Mouse (Mus musculus) embryonic fibroblast, embryonic 13.5 days (primary cell): Measurements from ENCODE around the gene Dnajc6. TPM values are rescaled to one million over a fixed set of nuclear protein-coding genes. Genes with fewer than 3 reads are reported as not detected.
A peak's percentile ranks its signal among the peaks of the same experiment; 100 is the strongest.

Experiments
- H3K27ac ChIP-seq: 2 replicates; pipeline ENCODE4 v1.5.1; 2012; ENCODE audit warnings: low read length, control low read depth, inconsistent platforms; ENCODE audit not compliant: insufficient read depth
- H3K4me1 ChIP-seq: 2 replicates; pipeline ENCODE4 v1.6.1; 2011; ENCODE audit warnings: low read length; ENCODE audit not compliant: control insufficient read depth, insufficient read depth
- H3K4me3 ChIP-seq: 2 replicates; pipeline ENCODE4 v1.5.1; 2011; ENCODE audit warnings: mild to moderate bottlenecking, control low read depth, low read length; ENCODE audit not compliant: insufficient read depth
- CTCF ChIP-seq: IDR thresholded peaks from 2 replicates; pipeline ENCODE4 v1.5.1; 2011; ENCODE audit warnings: mild to moderate bottlenecking, control low read depth, low read length, moderate library complexity, borderline replicate concordance; ENCODE audit not compliant: insufficient read depth
- POLR2A ChIP-seq: IDR thresholded peaks from 2 replicates; pipeline ENCODE4 v1.6.1; 2011; ENCODE audit warnings: low read depth, mild to moderate bottlenecking, control low read depth, low read length, moderate library complexity
- polyA plus RNA-seq: library from polyadenylated mRNA; stranded (reverse); fragments of >200 nt; gene quantifications from 2 replicates; pipeline ENCODE4 v1.2.4, GENCODE M21; 2011; ENCODE audit warnings: low read depth; ENCODE audit not compliant: missing spikeins, insufficient read length

Gene Dnajc6
- polyA plus RNA-seq: not detected in 2 replicates

- peak within 1 kb of the TSS; percentile 15 for H3K4me3 ChIP-seq
- no peaks in the 10 kb centered on the region for H3K4me1 ChIP-seq
- TF ChIP-seq POLR2A (no peak), CTCF (no peak)
- H3K27ac ChIP-seq: no peak within 1 kb of the TSS
Measured at GRCm38 (mm10) chr4:101496534-101497237, at the start of gene Dnajc6. Dnajc6 (plus strand) TSS chr4:101496648.

DNA sequence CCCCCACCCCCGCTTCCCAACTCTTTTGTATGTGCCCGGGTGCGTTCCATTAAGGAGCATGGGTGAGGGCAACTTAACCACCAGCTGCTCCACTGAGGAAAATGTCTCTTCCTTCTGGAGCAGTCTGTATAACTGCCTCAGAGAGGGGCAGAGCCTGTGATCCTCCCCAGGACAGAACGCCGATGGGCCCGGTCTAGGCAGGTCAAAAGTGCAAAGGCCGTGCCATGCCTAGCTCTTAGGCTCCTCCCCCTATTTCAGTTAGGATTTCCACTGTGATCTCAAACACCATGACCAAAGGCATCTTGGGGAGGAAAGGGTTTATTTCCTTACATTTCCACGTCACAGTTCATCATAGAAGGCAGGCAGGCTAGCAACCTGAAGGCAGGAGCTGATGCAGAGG, 47.7 kb upstream of the Dnajc6 start:
- Histone ChIP-seq H3K4me1 (peaks cover 3% of the 10 kb centered on the region; the same call in 1 of the 2 replicates), H3K27ac (no peak overlapping the region), H3K4me3 (no peak overlapping the region)
- TF ChIP-seq CTCF: no peak
- no peak for TF ChIP-seq POLR2A

DNA sequence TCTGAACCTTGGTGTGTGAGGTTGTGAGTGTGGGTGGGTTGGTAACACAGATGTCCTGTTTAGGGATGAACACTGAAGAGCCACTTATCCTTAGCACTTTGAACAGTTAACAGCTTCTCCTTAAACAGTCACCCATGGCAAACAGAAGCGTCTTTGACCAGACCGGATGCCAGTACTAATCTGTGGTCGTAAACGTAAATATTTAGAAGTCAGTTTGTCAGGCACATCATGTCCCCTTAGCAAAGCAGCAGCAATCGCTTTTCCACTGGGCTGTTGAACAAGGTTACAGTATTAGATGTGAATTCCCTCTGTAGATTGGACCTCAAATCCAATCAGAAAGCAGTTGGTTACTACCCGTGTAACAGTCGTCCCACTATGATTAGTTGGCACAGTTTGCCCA, 47.1 kb upstream of the Dnajc6 start:
- Histone ChIP-seq H3K4me1 (peaks cover 3% of the 10 kb centered on the region; the same call in 1 of the 2 replicates), H3K4me3 (no peak overlapping the region), H3K27ac (no peak overlapping the region)
- no peak for TF ChIP-seq CTCF
- no peak for TF ChIP-seq POLR2A

- H3K4me3 ChIP-seq: no peak overlapping the region
- TF ChIP-seq CTCF: no peak
- no peak for TF ChIP-seq POLR2A
- H3K4me1 ChIP-seq: peaks cover 3% of the 10 kb centered on the region; the same call in 1 of the 2 replicates
- no peak overlapping the region for H3K27ac ChIP-seq
Measured at GRCm38 (mm10) chr4:101450150-101450780, 46.2 kb upstream of the Dnajc6 start.

GRCm38 (mm10) chr4:101451089-101451488, 45.4 kb upstream of the Dnajc6 start:
- H3K27ac ChIP-seq: no peak overlapping the region
- H3K4me3 ChIP-seq: no peak overlapping the region
- no peak for TF ChIP-seq POLR2A
- TF ChIP-seq CTCF: no peak
- H3K4me1 ChIP-seq: peaks cover 3% of the 10 kb centered on the region; the same call in 1 of the 2 replicates

DNA sequence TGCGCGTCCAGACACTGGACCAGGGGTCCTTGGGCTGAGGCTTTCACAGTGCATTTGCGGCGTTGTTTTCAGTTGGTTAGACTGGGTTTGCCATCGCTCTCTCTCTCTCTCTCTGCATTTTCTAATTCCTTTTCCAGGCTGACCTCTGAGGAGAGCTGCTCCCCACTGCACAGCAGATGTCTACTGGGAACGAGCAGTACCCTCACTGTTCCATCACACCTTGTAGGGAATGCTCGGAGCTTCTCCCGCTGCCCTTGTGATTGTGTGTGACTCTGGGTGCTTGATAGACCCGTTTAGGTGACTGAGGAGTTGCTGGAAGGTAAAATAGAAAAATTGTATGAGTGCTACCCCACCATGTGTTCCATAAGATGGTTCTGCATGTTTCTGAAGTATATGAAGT, 43.6 kb upstream of the Dnajc6 start:
- H3K4me3 ChIP-seq: no peak overlapping the region
- no peak overlapping the region for H3K27ac ChIP-seq
- peaks cover 3% of the 10 kb centered on the region; the same call in 1 of the 2 replicates for H3K4me1 ChIP-seq
- no peak for TF ChIP-seq CTCF
- TF ChIP-seq POLR2A: no peak

DNA sequence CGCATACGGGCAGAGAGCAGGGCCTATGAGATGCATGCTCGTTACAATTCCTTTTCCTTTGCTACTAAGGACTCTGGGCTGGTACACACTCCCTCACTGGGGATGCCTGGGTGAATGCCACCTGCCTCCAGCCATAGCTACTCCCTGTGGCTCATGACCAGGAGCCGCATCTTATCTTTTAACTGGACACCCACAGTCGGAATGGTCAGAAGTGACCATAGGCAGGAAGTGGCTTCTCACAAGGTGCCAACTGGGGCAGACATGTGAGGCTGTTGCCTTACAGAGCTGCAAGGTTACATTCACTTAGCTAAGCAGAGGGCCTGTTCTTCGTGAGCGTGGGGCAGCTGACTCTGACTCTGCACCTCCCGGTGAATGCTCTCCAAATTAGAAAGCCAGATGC, 39.3 kb upstream of the Dnajc6 start:
- H3K4me1 ChIP-seq: no peaks in the 10 kb centered on the region
- H3K27ac ChIP-seq: no peak overlapping the region
- TF ChIP-seq POLR2A: no peak
- TF ChIP-seq CTCF: no peak
- H3K4me3 ChIP-seq: no peak overlapping the region

DNA sequence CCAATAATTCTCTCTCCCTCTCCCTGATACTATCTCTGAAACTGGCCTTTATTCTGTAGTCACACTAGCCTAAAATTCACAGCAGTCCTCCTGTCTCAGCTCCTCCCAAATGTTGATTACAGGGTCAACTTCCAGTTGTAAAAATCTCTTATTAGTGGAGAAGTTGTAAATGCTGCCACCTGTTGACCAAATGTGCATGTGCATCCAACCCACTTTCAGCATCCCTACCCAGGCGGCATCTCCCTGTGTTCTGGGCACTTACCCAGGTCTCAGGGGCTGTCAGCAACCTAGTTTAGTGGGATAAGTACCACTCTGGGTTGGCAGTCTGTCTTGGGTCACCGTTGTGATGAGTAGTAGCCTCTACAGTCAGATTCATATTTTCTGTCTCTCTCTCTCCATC, 38.1 kb upstream of the Dnajc6 start:
- H3K27ac ChIP-seq: no peak overlapping the region
- H3K4me3 ChIP-seq: no peak overlapping the region
- no peaks in the 10 kb centered on the region for H3K4me1 ChIP-seq
- no peak for TF ChIP-seq POLR2A
- peak; percentile 56; the same call in 1 of the 2 replicates for TF ChIP-seq CTCF

GRCm38 (mm10) chr4:101459358-101459757, 37.1 kb upstream of the Dnajc6 start:
- no peak for TF ChIP-seq POLR2A
- no peak for TF ChIP-seq CTCF

DNA sequence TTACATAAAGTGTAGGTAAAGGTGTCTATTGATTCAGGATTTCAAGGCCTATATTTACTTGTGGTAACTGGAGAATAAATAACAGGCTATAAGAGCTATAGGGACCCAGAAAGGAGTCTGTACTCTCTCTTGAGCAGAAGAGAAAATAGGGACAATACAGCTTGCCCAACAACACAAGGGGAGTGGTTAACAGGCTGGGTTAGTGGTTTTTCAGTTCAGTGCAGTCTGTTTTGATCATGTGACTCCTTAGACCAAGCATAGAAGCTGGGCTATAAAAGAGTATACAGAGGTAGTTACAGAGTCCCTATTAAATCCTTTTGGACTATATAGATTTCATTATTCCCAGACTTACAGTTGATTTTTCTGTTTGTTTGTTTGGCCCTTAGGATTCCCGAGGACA, 36.3 kb upstream of the Dnajc6 start:
- H3K4me3 ChIP-seq: no peak overlapping the region

More at GRCm38 (mm10) chr4:101459358-101459757, 37.1 kb upstream of the Dnajc6 start:
- no peak overlapping the region for H3K4me3 ChIP-seq
- no peak overlapping the region for H3K27ac ChIP-seq
- no peaks in the 10 kb centered on the region for H3K4me1 ChIP-seq

More for the DNA sequence above, 36.3 kb upstream of the Dnajc6 start:
- H3K4me1 ChIP-seq: no peaks in the 10 kb centered on the region
- no peak overlapping the region for H3K27ac ChIP-seq
- TF ChIP-seq POLR2A: no peak
